Mouse (Mus musculus): Measurements from ENCODE around the gene Wdr45. TPM values are rescaled to one million over a fixed set of nuclear protein-coding genes. Genes with fewer than 3 reads are reported as not detected.
A peak's percentile ranks its signal among the peaks of the same experiment; 100 is the strongest.

Wdr45 gene
- polyA plus RNA-seq, 1 experiment from 2014 or later, result 16.2 TPM

DNA sequence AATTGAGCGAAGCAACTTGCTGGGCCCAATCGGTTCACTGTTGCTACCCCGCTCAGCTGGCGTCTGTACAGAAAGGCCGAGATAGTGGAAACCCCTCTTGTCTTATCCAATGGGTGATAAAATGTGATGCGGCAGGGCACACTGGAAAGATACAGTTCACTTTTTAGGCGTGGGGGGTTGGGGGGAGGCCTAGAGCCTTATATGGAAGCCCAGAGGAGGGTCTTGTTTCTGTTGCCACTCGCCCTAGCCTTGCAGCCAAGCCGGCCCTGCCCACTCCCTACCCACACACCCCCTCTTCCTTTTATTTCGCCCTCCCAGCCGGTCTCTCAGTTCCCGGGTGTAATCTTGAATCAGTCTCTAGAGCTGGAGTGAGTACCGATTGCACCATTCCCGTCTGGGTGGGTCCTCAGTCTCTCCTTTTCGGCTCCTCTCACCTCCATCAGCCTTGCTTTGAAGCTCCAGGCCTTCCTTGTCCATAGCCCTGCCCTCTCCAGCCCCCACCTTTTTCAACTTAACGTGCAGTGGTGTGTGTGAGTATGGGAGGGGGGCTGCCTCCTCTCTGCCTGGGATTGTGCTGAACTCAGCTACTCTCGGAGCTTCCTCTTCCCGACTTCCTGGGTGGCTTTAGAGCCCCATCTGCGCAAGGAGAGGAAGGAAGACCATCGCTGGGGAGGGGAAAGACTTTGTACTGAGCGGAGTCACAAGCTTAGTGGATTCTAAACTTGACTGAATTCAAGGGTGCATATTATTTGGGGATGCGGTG is 49.7 kb downstream of the Wdr45 start:
- 12% methylated on average over 22 of the region's 22 CpGs for WGBS (ENCODE audit: insufficient replicate concordance)
- Histone ChIP-seq H3K9me3 (replicated peaks; ENCODE audit: control insufficient read depth, low read length) (no peaks in the 10 kb centered on the region), H3K27ac (ENCODE audit: low read depth, low read length) (0 out of 2 replicates have a peak overlapping the region, but pooled peaks have one; percentile 46), H3K4me3 (ENCODE audit: low read depth, low read length) (peak overlapping the region; percentile 64), H3K36me3 (ENCODE audit: control insufficient read depth, insufficient read depth, low read length) (peaks cover 3% of the 10 kb centered on the region; the same call in 1 of the 2 replicates), H3K4me2 (peak overlapping the region; percentile 73), H3K27me3 (ENCODE audit: control insufficient read depth, insufficient read depth, low read length) (no peaks in the 10 kb centered on the region), H3K4me1 (ENCODE audit: control insufficient read depth, insufficient read depth, low read length) (peaks cover 11% of the 10 kb centered on the region; the same call in 1 of the 2 replicates), H3K9ac (ENCODE audit: low read depth, low read length) (peak overlapping the region; percentile 73)
- no peak for ATAC-seq (replicated peaks; ENCODE audit: insufficient number of reproducible peaks, low FRiP score, low TSS enrichment)

DNA sequence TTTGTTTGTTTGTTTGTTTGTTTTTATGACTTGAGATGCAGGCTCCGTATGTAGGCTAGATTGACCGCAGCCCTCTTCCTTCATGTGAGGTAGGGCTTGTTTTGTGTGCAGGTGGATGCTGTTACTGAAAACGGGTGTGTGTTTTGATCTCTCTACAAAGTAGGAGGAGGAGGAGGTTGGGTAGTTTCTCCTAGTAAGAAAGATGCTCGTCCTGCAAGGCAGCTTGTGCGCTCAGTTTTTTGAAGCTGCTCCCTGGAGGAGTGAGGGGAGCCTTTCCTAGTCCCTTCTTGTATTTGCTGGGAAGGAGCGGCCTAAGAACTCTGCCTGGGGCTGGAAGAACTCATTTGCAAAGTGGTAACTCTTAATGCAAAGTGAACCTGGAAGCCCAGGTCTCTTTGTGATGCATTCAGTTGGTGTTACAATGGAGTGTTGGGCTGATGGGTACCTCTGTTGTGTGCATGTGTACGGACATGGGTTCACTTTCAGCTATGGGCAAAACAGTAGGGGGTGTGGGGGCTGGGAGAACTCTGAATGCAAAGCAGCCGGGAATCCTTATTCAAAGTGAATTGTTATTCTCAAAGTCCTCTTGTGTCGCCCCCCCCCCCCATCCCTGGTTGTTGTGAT is 50.6 kb downstream of the Wdr45 start:
- Histone ChIP-seq H3K9me3 (replicated peaks; ENCODE audit: control insufficient read depth, low read length) (no peaks in the 10 kb centered on the region), H3K4me3 (ENCODE audit: low read depth, low read length) (peak overlapping the region; percentile 64), H3K4me2 (peak overlapping the region; percentile 73), H3K4me1 (ENCODE audit: control insufficient read depth, insufficient read depth, low read length) (peaks cover 11% of the 10 kb centered on the region; the same call in 1 of the 2 replicates), H3K27me3 (ENCODE audit: control insufficient read depth, insufficient read depth, low read length) (no peaks in the 10 kb centered on the region), H3K9ac (ENCODE audit: low read depth, low read length) (peak overlapping the region; percentile 73; the same call in 1 of the 2 replicates), H3K27ac (ENCODE audit: low read depth, low read length) (no peak overlapping the region), H3K36me3 (ENCODE audit: control insufficient read depth, insufficient read depth, low read length) (peaks cover 3% of the 10 kb centered on the region; the same call in 1 of the 2 replicates)
- 17% methylated on average over 9 of the region's 9 CpGs for WGBS (ENCODE audit: insufficient replicate concordance)
- no peak for ATAC-seq (replicated peaks; ENCODE audit: insufficient number of reproducible peaks, low FRiP score, low TSS enrichment)

DNA sequence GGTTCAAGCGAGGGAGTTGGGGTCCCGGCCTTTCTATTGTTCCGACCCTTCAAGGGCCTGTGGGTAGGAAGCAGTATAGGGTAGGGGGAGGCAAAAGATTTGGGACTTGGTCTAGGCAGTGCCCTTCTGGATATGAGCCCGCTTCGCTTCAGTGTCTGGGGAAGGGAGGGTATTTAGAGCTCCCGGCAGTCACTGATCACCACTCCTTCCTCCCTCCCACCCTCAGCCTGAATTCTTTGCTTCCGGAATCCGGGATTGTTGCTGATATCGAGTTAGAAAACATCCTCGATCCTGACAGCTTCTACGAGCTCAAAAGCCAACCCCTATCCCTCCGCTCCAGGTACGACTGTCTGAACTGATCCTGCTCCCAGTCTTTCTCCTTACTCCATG is 51.1 kb downstream of the Wdr45 start:
- WGBS (ENCODE audit: insufficient replicate concordance), result 24% methylated on average over 13 of the region's 13 CpGs
- H3K4me3 ChIP-seq (ENCODE audit: low read depth, low read length), result peak overlapping the region; percentile 38

DNA sequence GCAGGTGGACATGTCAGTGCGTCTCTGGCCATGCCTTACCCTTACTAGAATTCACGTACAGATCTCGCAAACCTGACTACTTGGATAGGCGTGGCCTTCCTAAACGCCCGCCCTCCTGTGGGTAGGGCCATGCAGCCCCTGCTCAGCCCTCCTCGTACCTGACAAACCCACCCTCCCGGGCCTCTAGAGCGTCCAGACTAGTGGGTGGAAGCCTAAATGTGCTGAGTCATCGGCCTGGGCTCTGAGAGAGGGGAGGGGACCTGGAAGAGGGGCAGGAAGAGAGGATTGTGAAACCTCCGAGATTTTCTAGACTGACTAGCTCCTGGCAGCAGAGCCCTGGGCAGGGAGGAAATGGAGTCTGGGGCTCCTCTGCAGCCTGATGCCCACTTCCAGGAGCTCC is 51.6 kb downstream of the Wdr45 start:
- H3K4me1 ChIP-seq (ENCODE audit: control insufficient read depth, insufficient read depth, low read length), result peaks cover 11% of the 10 kb centered on the region; the same call in 1 of the 2 replicates
- H3K27ac ChIP-seq (ENCODE audit: low read depth, low read length), result peak overlapping the region; percentile 41
- H3K4me2 ChIP-seq, result peak overlapping the region; percentile 73
- peak overlapping the region; percentile 38 for H3K4me3 ChIP-seq (ENCODE audit: low read depth, low read length)
- peaks cover 3% of the 10 kb centered on the region; the same call in 1 of the 2 replicates for H3K36me3 ChIP-seq (ENCODE audit: control insufficient read depth, insufficient read depth, low read length)
- no peaks in the 10 kb centered on the region for H3K27me3 ChIP-seq (ENCODE audit: control insufficient read depth, insufficient read depth, low read length)
- no peaks in the 10 kb centered on the region for H3K9me3 ChIP-seq (replicated peaks; ENCODE audit: control insufficient read depth, low read length)
- peak overlapping the region; percentile 46; the same call in 1 of the 2 replicates for H3K9ac ChIP-seq (ENCODE audit: low read depth, low read length)
- peak; percentile 73 for ATAC-seq (replicated peaks; ENCODE audit: insufficient number of reproducible peaks, low FRiP score, low TSS enrichment)
- 12% methylated on average over 11 of the region's 11 CpGs for WGBS (ENCODE audit: insufficient replicate concordance)

More for the DNA sequence above, 51.1 kb downstream of the Wdr45 start:
- Histone ChIP-seq H3K27ac (ENCODE audit: low read depth, low read length) (peak overlapping the region; percentile 41; the same call in 1 of the 2 replicates), H3K4me1 (ENCODE audit: control insufficient read depth, insufficient read depth, low read length) (peaks cover 11% of the 10 kb centered on the region; the same call in 1 of the 2 replicates), H3K4me2 (peak overlapping the region; percentile 73), H3K9ac (ENCODE audit: low read depth, low read length) (peak overlapping the region; percentile 46; the same call in 1 of the 2 replicates), H3K36me3 (ENCODE audit: control insufficient read depth, insufficient read depth, low read length) (peaks cover 3% of the 10 kb centered on the region; the same call in 1 of the 2 replicates), H3K9me3 (replicated peaks; ENCODE audit: control insufficient read depth, low read length) (no peaks in the 10 kb centered on the region), H3K27me3 (ENCODE audit: control insufficient read depth, insufficient read depth, low read length) (no peaks in the 10 kb centered on the region)
- no peak for ATAC-seq (replicated peaks; ENCODE audit: insufficient number of reproducible peaks, low FRiP score, low TSS enrichment)

DNA sequence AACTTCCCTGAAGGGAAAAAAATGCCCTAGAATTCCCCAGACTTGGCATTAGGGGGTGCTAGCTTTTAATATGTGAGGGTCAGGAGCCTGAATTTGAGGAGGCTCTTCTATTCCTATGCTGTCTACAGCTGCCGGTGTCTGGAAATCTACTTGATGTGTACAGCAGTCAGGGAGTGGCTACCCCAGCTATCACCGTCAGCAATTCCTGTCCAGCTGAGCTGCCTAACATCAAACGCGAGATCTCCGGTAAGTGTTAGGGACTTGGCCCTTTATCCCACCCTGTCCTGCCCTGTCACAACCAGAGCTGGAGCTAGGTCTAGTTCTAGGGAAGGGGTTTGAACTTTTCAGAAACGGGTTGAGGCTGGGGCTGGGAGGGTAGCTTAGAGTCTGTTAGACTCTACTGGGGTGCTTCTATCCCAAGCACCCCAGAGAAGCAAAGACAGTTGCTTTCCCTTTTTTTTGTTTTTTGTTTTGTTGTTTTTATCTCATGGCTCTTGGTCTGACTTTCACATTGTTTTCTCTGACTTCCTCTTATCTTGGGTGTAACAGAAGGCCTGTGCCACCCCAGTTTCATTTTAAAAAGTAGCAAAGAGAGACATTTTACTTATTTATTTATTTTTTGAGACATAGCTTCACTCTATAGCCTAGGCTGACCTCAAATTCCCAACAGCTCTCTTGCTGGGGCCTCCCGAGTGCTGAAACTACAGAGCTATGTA is 55.3 kb downstream of the Wdr45 start:
- no peak overlapping the region for H3K4me2 ChIP-seq

DNA sequence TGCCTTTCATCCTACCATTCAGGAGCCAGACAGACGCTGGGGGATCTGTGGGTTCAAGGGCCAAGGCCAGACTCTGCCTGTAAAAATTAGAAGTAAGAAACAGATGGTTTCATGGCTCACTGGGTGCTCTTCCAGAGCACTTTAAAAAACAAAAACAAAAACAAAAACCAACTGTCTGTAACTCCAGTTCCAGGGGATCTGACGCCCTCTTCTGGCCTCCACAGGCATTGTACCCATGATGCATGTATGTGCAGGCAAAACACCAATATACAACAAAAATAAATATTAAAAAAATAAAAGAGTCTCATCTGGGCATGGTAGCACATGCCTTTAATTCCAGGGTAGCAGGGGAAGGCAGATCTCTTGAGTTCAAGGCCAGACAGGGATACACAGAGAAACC is 58.6 kb downstream of the Wdr45 start:
- no peaks in the 10 kb centered on the region for H3K27me3 ChIP-seq (ENCODE audit: control insufficient read depth, insufficient read depth, low read length)
- 53% methylated on average over 2 of the region's 2 CpGs for WGBS (ENCODE audit: insufficient replicate concordance)
- no peak overlapping the region for H3K27ac ChIP-seq (ENCODE audit: low read depth, low read length)
- no peak overlapping the region for H3K4me2 ChIP-seq
- H3K4me3 ChIP-seq (ENCODE audit: low read depth, low read length), result no peak overlapping the region
- H3K9ac ChIP-seq (ENCODE audit: low read depth, low read length), result no peak overlapping the region
- ATAC-seq (replicated peaks; ENCODE audit: insufficient number of reproducible peaks, low FRiP score, low TSS enrichment), result no peak
- no peaks in the 10 kb centered on the region for H3K36me3 ChIP-seq (ENCODE audit: control insufficient read depth, insufficient read depth, low read length)
- no peaks in the 10 kb centered on the region for H3K4me1 ChIP-seq (ENCODE audit: control insufficient read depth, insufficient read depth, low read length)
- no peaks in the 10 kb centered on the region for H3K9me3 ChIP-seq (replicated peaks; ENCODE audit: control insufficient read depth, low read length)

More for the DNA sequence above, 55.3 kb downstream of the Wdr45 start:
- Histone ChIP-seq H3K27ac (ENCODE audit: low read depth, low read length) (no peak overlapping the region), H3K4me3 (ENCODE audit: low read depth, low read length) (no peak overlapping the region), H3K4me1 (ENCODE audit: control insufficient read depth, insufficient read depth, low read length) (peaks cover 7% of the 10 kb centered on the region; the same call in 1 of the 2 replicates), H3K36me3 (ENCODE audit: control insufficient read depth, insufficient read depth, low read length) (peaks cover 3% of the 10 kb centered on the region; the same call in 1 of the 2 replicates), H3K27me3 (ENCODE audit: control insufficient read depth, insufficient read depth, low read length) (no peaks in the 10 kb centered on the region), H3K9me3 (replicated peaks; ENCODE audit: control insufficient read depth, low read length) (no peaks in the 10 kb centered on the region), H3K9ac (ENCODE audit: low read depth, low read length) (no peak overlapping the region)
- no peak for ATAC-seq (replicated peaks; ENCODE audit: insufficient number of reproducible peaks, low FRiP score, low TSS enrichment)
- 78% methylated on average over 7 of the region's 7 CpGs for WGBS (ENCODE audit: insufficient replicate concordance)

DNA sequence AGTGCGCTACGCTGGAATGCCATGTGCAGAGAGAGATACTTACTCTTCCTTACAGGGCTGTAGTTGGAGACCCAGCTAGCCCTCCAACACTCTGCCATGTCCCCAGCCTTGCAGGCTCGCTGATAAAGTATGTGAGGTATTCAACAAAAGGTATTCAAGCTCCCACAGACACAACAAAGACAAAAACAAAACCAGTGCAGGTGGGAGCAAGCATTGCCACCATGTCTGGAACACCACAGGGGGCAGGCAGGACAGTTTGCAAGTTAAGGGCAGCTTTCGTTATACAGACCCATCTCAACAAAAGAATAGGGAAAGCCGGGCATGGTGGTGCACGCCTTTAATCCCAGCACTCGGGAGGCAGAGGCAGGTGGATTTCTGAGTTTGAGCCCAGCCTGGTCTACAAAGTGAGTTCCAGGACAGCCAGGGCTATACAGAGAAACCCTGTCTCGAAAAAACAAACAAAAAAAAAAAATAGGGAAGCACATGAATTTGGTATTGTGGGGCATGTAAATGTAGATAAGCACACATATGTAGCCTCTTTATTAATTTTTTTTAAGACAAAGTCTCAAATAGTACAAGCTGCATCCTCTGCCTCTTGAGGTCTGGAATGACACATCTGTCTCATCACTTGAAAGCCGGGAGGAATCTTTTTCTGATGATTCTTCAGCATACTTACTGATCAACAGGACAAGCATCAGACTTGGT is 61.5 kb downstream of the Wdr45 start:
- H3K4me1 ChIP-seq (ENCODE audit: control insufficient read depth, insufficient read depth, low read length), result no peaks in the 10 kb centered on the region
- H3K36me3 ChIP-seq (ENCODE audit: control insufficient read depth, insufficient read depth, low read length), result no peaks in the 10 kb centered on the region
- no peak overlapping the region for H3K4me2 ChIP-seq
- WGBS (ENCODE audit: insufficient replicate concordance), result 63% methylated on average over 9 of the region's 9 CpGs
- H3K9me3 ChIP-seq (replicated peaks; ENCODE audit: control insufficient read depth, low read length), result no peaks in the 10 kb centered on the region
- H3K27me3 ChIP-seq (ENCODE audit: control insufficient read depth, insufficient read depth, low read length), result no peaks in the 10 kb centered on the region
- H3K9ac ChIP-seq (ENCODE audit: low read depth, low read length), result no peak overlapping the region
- no peak overlapping the region for H3K4me3 ChIP-seq (ENCODE audit: low read depth, low read length)
- ATAC-seq (replicated peaks; ENCODE audit: insufficient number of reproducible peaks, low FRiP score, low TSS enrichment), result no peak
- no peak overlapping the region for H3K27ac ChIP-seq (ENCODE audit: low read depth, low read length)

All from heart, embryonic 11.5 days (tissue).